Mouse (Mus musculus) heart, postnatal 0 days (tissue): ENCODE data around the gene Rfx4. TPM values are rescaled to one million over a fixed set of nuclear protein-coding genes. Genes with fewer than 3 reads are reported as not detected.

Source experiments
- ATAC-seq: fragments of 200-750 bp; cut with Nextera tagmentation; 2 replicates; pipeline ENCODE4 v1.8.0; 2017; ENCODE audit warnings: low read depth, moderate number of reproducible peaks, moderate library complexity; ENCODE audit not compliant: insufficient read depth
- DNase-seq: peaks from one replicate; pipeline ENCODE4 v3.0.0-alpha.2; 2016; ENCODE audit warnings: low spot score
- H3K27ac ChIP-seq: fragments of 300-500 bp; sonication (generic); 2 replicates; pipeline ENCODE4 v1.5.1; 2014; ENCODE audit warnings: low read depth, mild to moderate bottlenecking
- H3K27me3 ChIP-seq: fragments of 300-500 bp; sonication (generic); 2 replicates; pipeline ENCODE4 v1.6.1; 2014; ENCODE audit warnings: low read length, mixed read lengths; ENCODE audit not compliant: control insufficient read depth, insufficient read depth
- H3K36me3 ChIP-seq: fragments of 300-500 bp; sonication (generic); replicated peaks from 2 replicates; pipeline ENCODE4 v1.6.1; 2014; ENCODE audit warnings: low read length, mixed read lengths; ENCODE audit not compliant: control insufficient read depth, insufficient read depth
- H3K4me1 ChIP-seq: fragments of 300-500 bp; sonication (generic); 2 replicates; pipeline ENCODE4 v1.6.1; 2014; ENCODE audit warnings: antibody characterized with exemption; ENCODE audit not compliant: control insufficient read depth, insufficient read depth
- H3K4me2 ChIP-seq: fragments of 300-500 bp; sonication (generic); 2 replicates; pipeline ENCODE4 v1.6.1; 2014; ENCODE audit warnings: low read depth, mild to moderate bottlenecking, low read length, moderate library complexity
- H3K4me3 ChIP-seq: fragments of 300-500 bp; sonication (generic); 2 replicates; pipeline ENCODE4 v1.5.1; 2014; ENCODE audit warnings: low read depth, low read length
- H3K9ac ChIP-seq: fragments of 300-500 bp; sonication (generic); replicated peaks from 2 replicates; pipeline ENCODE4 v1.6.1; 2014; ENCODE audit warnings: low read depth, low read length, mixed read lengths
- H3K9me3 ChIP-seq: fragments of 300-500 bp; sonication (generic); replicated peaks from 2 replicates; pipeline ENCODE4 v1.6.1; 2016; ENCODE audit warnings: low read length; ENCODE audit not compliant: control insufficient read depth
- CTCF ChIP-seq: IDR thresholded peaks from 2 replicates; pipeline ENCODE4 v1.5.1; 2016; ENCODE audit warnings: antibody characterized with exemption, control low read depth, low read depth
- EP300 ChIP-seq: IDR thresholded peaks from 2 replicates; pipeline ENCODE4 v1.6.1; 2016; ENCODE audit warnings: antibody characterized with exemption, low read depth
- WGBS: fragments of 180-500 bp; shearing (Covaris S2); extraction: QIAGEN DNeasy Blood & Tissue Kit; methylation state at CpG from one replicate; pipeline ENCODE4 v1.1.7; 2014; 5-methylcytosine and 5-hydroxymethylcytosine counted together
- polyA plus RNA-seq: library from polyadenylated mRNA; unstranded; fragments of >200 nt; fragmentation: Nextera tagmentation; extraction: Ambion mirVana; gene quantifications from 2 replicates; pipeline ENCODE4 v1.2.1, GENCODE M21; 2015
- total RNA-seq: library from RNA; depleted of rRNA; stranded (reverse); fragments of >200 nt; gene quantifications from 2 replicates; pipeline ENCODE4 v1.2.3, GENCODE M21; 2014; ENCODE audit warnings: low replicate concordance

The Rfx4 gene
- total and polyA plus RNA-seq, 2 experiments from 2014 or later: not detected

DNA sequence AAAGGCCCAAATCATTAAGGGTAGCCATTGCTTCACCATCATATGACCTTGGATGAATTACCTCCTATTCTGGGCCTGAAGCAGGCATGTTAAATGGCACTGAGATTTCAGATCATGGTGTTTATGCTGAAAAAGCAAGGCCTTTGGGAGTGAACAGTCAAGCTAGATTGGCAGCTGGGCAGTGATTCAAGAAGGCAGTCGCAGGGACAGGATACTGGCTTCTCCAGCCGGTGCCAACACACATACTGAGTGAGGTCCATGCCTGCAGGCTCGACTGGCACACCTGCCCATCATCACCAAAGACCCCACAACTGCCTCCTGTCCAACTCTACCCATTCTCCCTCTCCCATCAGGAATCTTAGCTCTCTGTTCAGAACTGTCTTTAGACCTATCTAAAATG is 152.6 kb downstream of the Rfx4 start:
- Histone ChIP-seq H3K36me3 (no peaks in the 10 kb centered on the region), H3K9me3 (no peaks in the 10 kb centered on the region), H3K27ac (no peak overlapping the region), H3K27me3 (no peaks in the 10 kb centered on the region), H3K9ac (no peak overlapping the region), H3K4me1 (0 out of 2 replicates have a peak, but pooled peaks cover 4% of the 10 kb centered on the region), H3K4me3 (no peak overlapping the region), H3K4me2 (no peak overlapping the region)
- ATAC-seq (no peak), DNase-seq (no peak)
- 69% methylated on average over 3 of the region's 3 CpGs for WGBS
- no peak for TF ChIP-seq CTCF
- TF ChIP-seq EP300: no peak

DNA sequence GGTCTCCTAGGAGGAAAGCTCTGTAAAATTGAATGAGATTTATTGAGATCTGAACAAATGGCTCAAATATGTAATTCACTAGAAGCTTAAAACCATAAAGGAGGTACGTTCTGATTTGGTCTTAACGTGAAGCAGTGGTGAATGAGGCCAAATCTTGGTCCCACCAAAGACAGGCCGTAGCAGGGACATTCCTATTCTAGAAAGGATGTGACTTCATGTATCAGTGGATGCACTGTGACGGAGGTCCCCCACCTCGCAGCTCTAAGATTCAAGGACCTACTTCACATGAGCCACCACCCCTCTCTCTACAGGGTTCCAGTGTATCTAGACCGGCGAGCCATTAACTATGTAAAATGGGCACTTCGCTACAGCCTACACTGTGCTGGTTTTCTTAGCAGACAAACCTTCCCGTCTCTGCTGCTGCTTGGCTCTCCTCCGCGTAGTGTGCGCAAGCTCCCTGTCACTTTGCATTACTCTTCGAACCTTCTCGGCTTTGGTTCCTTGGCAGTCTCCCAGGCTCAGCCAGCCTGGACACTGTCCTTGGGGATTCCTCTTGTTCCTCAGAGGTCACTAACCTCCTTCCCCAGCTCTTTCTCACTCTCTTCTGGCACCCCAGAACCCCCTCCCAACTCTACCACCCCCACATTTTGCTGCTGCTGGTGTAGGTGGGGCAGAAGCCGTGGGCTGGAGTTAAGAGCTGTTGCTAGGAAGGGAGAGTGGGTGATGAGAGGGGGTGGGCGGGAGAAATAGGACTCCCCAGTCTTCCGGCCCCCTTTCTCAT is 153.3 kb downstream of the Rfx4 start:
- no peak overlapping the region for H3K9ac ChIP-seq
- DNase-seq (no peak), ATAC-seq (no peak; the same call in 1 of the 2 replicates)
- no peaks in the 10 kb centered on the region for H3K27me3 ChIP-seq
- H3K27ac ChIP-seq: no peak overlapping the region
- TF ChIP-seq CTCF: no peak
- TF ChIP-seq EP300: no peak
- no peak overlapping the region for H3K4me3 ChIP-seq
- no peaks in the 10 kb centered on the region for H3K36me3 ChIP-seq
- H3K9me3 ChIP-seq: no peaks in the 10 kb centered on the region
- H3K4me2 ChIP-seq: no peak overlapping the region; the same call in 1 of the 2 replicates
- WGBS: 65% methylated on average over 17 of the region's 17 CpGs
- H3K4me1 ChIP-seq: no peaks in the 10 kb centered on the region

DNA sequence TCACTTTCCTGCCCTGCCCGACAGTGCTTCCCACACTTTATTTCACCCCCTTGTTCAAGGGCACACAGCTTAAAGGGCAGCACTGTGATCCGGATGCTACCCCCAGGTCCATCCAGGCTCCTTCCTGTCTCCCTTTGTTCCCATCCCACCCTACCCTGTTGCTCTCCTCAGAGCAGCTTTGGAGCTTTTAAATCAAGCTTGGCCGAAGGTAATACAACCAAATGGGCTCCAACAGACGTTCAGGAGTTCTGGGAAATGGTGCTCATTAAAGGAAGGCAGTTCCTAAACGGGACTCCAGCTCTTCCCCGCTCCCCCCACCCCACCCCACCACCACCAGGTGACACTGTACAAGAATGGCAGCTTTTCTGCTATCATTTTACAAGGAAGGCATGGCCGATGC is 154.3 kb downstream of the Rfx4 start:
- H3K9ac ChIP-seq: no peak overlapping the region
- WGBS: 58% methylated on average over 7 of the region's 7 CpGs
- no peak overlapping the region for H3K27ac ChIP-seq
- H3K4me1 ChIP-seq: no peaks in the 10 kb centered on the region
- no peaks in the 10 kb centered on the region for H3K36me3 ChIP-seq
- H3K27me3 ChIP-seq: no peaks in the 10 kb centered on the region
- H3K4me2 ChIP-seq: no peak overlapping the region
- ATAC-seq: no peak
- H3K4me3 ChIP-seq: no peak overlapping the region
- no peak for TF ChIP-seq EP300
- TF ChIP-seq CTCF: no peak
- no peak for DNase-seq
- H3K9me3 ChIP-seq: no peaks in the 10 kb centered on the region

DNA sequence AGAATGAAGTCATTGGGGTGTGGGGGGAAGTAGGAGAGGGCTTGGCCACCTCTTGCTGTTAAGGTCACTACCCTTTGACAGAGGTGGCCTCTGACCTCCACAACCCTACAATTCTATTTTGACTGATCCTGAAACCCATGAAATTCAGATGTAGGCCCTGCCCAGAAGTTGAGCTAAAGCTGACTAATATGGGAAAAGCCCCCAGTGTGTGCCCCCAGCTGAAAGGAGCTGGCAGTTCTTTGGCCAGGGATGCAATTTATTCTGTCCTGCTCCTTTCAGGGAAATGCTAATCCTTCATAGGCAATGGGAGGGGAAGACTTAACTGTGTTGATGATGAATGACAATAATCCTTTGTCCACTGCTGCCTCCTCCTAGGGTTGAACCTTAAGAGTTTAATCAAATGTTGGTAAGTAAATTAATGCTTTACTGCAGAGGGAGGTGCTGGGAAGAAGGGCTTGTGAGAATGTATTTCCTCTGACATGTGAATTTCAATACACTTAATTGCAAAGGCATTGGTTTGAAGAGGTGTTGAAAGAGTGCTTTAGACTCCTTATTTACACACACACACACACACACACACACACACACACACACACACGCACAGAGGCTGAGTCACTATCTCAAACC is 155.0 kb downstream of the Rfx4 start:
- DNase-seq: no peak
- H3K27me3 ChIP-seq: no peaks in the 10 kb centered on the region
- H3K9me3 ChIP-seq: no peaks in the 10 kb centered on the region
- ATAC-seq: no peak
- no peak overlapping the region for H3K4me3 ChIP-seq
- H3K4me2 ChIP-seq: no peak overlapping the region
- TF ChIP-seq CTCF (no peak), EP300 (no peak)
- 67% methylated on average over 1 of the region's 1 CpGs for WGBS
- H3K9ac ChIP-seq: no peak overlapping the region
- H3K4me1 ChIP-seq: no peaks in the 10 kb centered on the region
- H3K36me3 ChIP-seq: no peaks in the 10 kb centered on the region
- no peak overlapping the region for H3K27ac ChIP-seq

DNA sequence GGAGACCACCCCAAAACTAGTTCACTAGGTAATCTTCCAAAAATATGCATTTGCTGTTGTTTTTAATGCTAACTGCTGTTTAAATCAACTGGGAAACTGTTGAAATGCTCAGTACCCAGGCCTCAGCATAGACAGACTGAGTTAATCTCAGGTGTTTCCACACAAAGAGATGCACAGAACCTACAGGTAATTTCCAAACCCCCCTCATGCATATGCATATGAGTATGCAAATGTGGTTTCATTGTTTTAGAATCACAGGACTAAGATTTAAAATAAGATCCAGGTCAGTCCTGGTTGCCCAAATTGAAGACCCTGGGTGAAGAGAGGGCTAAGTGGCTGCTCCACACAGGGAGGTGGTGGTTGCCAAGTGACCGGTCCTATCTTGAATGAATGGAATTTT is 157.3 kb downstream of the Rfx4 start:
- Histone ChIP-seq H3K4me1 (0 out of 2 replicates have a peak, but pooled peaks cover 4% of the 10 kb centered on the region), H3K36me3 (no peaks in the 10 kb centered on the region), H3K9me3 (no peaks in the 10 kb centered on the region), H3K9ac (no peak overlapping the region), H3K4me2 (no peak overlapping the region), H3K27me3 (no peaks in the 10 kb centered on the region), H3K4me3 (no peak overlapping the region), H3K27ac (no peak overlapping the region)
- no peak for DNase-seq
- ATAC-seq: no peak
- TF ChIP-seq CTCF (no peak), EP300 (no peak)
- WGBS: 35% methylated on average over 1 of the region's 1 CpGs
